Mouse (Mus musculus) natural killer cell, adult 2 months (primary cell): ENCODE measurements around the gene Adtrp.

Source experiments
- DNase-seq, 2 experiments: peaks; one replicate each; pipeline ENCODE4 v3.0.0; 2022; ENCODE audit warnings: low spot score in 2 of 2

Adtrp gene

GRCm38 (mm10) chr13:41780296-41780695 is 67.2 kb downstream of the Adtrp start:
- no peak for DNase-seq

DNA sequence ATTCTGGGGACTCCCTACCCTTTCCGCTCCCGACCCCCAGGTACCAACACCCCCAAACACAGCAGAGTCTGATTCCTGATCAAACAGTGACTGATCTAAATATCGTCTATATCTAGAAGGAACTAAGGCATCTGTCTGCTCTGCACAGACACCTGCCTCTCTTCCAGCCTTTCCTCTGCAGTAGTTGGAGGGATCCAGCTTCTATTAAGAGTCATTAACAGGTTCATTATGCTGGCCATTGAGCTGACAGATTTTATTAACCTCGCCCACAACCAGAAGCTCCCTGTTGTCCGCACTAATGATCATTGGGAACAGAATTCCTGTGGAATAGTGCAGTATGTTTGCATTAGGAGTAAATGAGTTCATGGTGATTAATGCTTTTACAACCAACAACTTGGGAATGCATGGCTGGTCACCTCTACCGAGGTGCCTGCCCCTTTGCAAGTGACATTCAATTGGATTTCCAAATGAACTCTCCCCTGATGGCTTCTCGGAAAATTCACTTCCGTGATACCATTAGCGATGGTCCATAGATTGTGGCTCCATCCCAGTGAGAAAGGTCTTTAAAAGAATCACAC is 67.8 kb downstream of the Adtrp start:
- no peak for DNase-seq

- no peak for DNase-seq
These were observed 73.6 kb downstream of the Adtrp start for GRCm38 (mm10) chr13:41773812-41774376.

GRCm38 (mm10) chr13:41771061-41771460 is 76.4 kb downstream of the Adtrp start:
- no peak for DNase-seq

- no peak for DNase-seq
These were observed 79.5 kb downstream of the Adtrp start for GRCm38 (mm10) chr13:41767941-41768340.

GRCm38 (mm10) chr13:41761986-41762385 is 85.5 kb downstream of the Adtrp start:
- no peak for DNase-seq

GRCm38 (mm10) chr13:41760484-41760883 is 87.0 kb downstream of the Adtrp start:
- no peak for DNase-seq

GRCm38 (mm10) chr13:41758550-41759465 is 88.7 kb downstream of the Adtrp start:
- DNase-seq, result no peak

DNA sequence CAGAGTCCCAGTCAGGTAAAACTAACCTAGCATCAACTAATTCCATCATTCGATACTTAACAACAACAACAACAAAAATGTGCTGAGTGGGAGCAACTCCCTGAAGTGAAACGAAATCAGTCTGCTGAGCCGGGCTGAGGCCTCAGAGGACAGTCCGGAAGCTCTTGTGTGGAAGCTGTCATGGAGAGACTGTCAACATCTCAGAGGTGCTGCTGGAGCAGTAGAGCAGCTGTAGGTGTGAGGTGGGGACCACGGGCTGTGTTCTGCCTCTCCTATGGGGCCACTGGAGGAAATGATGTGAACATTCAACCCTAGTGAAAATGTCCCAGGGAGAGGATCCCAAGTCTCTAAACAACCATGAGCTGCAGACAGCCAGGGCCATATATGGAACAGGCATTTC is 94.4 kb downstream of the Adtrp start:
- no peak for DNase-seq

DNA sequence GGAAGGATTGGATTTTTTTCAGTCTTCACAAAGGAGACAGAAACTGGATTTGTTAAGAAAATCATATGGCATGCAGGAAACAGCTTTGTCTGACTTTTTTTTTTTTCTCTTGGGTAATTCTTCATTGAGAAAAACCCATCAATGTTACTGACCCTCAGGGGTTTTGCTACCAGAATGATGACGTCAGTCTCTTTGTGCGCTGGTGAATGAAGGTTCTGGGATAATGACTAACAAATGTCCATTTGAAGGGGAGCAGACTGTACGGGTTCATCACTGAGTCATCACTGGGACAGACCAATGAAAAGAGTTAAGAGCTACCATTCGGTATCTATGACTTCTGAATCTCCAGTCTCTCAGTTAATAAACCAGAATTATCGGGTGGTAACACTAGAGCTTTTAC is 97.0 kb downstream of the Adtrp start:
- DNase-seq, result no peak

DNA sequence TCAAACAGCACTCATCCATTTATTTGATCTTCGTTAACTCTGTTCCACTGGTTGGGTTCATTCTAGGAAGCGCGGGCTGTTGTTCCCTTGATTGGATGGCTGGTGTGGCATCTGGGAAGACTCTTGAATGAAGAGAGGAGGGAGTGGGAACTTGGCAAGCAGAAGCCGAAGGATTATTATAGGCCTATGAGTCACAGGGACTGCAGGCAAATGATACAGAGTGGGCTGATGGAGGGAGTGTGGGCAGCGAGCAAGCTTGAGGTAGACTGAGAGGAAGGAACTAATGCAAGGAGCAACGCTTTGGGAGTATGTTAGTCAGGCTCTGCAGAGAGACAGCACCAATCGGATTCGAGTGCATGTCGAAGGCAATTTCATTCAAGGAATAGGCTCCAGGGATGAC is 98.6 kb downstream of the Adtrp start:
- DNase-seq, result no peak

- no peak for DNase-seq
These were observed 99.8 kb downstream of the Adtrp start for GRCm38 (mm10) chr13:41747691-41748090.

- peak in 1 of 2 experiments; percentile 11 for DNase-seq
These were observed 100.4 kb downstream of the Adtrp start for GRCm38 (mm10) chr13:41746971-41747615.

GRCm38 (mm10) chr13:41740456-41741085 is 106.9 kb downstream of the Adtrp start:
- DNase-seq, result no peak

GRCm38 (mm10) chr13:41737628-41738309 is 109.7 kb downstream of the Adtrp start:
- no peak for DNase-seq

- no peak for DNase-seq
These were observed 117.8 kb downstream of the Adtrp start for GRCm38 (mm10) chr13:41729660-41730059.

DNA sequence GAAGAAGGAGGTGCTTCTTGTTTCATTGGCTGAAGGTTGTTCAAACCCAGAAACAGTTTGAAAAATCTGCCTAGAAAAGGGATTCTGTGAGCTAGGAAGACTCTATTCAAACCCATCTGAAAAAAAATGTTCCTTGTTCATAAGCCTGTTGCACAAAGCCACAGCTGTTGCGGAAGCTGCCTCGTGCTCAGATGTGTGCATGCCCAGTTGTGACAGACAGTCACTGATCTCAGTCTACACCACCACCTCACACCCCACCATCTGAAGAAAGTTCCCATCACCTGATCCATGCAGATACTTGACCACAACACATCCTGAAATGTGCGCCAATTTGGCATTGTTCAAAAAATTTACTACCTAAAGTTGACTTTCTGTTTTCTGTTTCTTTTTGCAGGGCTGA is 119.7 kb downstream of the Adtrp start:
- no peak for DNase-seq

GRCm38 (mm10) chr13:41719331-41719730 is 128.2 kb downstream of the Adtrp start:
- DNase-seq, result no peak

- DNase-seq, result no peak
These were observed 129.4 kb downstream of the Adtrp start for GRCm38 (mm10) chr13:41718051-41718450.
